Mouse (Mus musculus): ENCODE results near the gene Nol12. TPM values are rescaled to one million over a fixed set of nuclear protein-coding genes. Genes with fewer than 3 reads are reported as not detected.

Gene Nol12
- 61.1 and 61.6 TPM in 2 replicates for polyA plus RNA-seq (2016; fragmentation: Nextera tagmentation; extraction: Ambion mirVana)

GRCm38 (mm10) chr15:78934784-78935320 lies at the start of gene Nol12:
Gene Nol12 (plus strand): TSS chr15:78934933.
- peaks cover 40% of the 10 kb centered on the region for H3K36me3 ChIP-seq
- H3K27me3 ChIP-seq, result no peaks in the 10 kb centered on the region
- peak within 1 kb of the TSS; percentile 91 for H3K27ac ChIP-seq
- H3K4me3 ChIP-seq (replicated peaks), result peak within 1 kb of the TSS; percentile 77
- H3K4me2 ChIP-seq, result peak within 1 kb of the TSS; percentile 79
- no peaks in the 10 kb centered on the region for H3K9me3 ChIP-seq
- peak within 1 kb of the TSS; percentile 66 for H3K9ac ChIP-seq (replicated peaks)
- peaks cover 12% of the 10 kb centered on the region for H3K4me1 ChIP-seq (replicated peaks)
- WGBS, result under 1% methylated on average over 42 of the region's 42 CpGs
- ATAC-seq (ENCODE audit: insufficient number of reproducible peaks, insufficient read depth, low FRiP score, low TSS enrichment, low read depth), result peak; percentile 85

- Histone ChIP-seq H3K36me3 (peaks cover 98% of the 10 kb centered on the region), H3K4me3 (replicated peaks) (no peak overlapping the region), H3K27ac (no peak overlapping the region)
Observed at GRCm38 (mm10) chr15:78889401-78889853, 45.3 kb upstream of the Nol12 start.

GRCm38 (mm10) chr15:78892440-78892839 lies 42.3 kb upstream of the Nol12 start:
- ATAC-seq (ENCODE audit: insufficient number of reproducible peaks, insufficient read depth, low FRiP score, low TSS enrichment, low read depth), result no peak
- Histone ChIP-seq H3K4me3 (replicated peaks) (no peak overlapping the region), H3K27ac (no peak overlapping the region), H3K27me3 (no peaks in the 10 kb centered on the region), H3K9me3 (no peaks in the 10 kb centered on the region), H3K36me3 (peaks cover 76% of the 10 kb centered on the region), H3K4me2 (no peak overlapping the region), H3K9ac (replicated peaks) (no peak overlapping the region), H3K4me1 (replicated peaks) (peaks cover 25% of the 10 kb centered on the region)
- 56% methylated on average over 7 of the region's 7 CpGs for WGBS

More at GRCm38 (mm10) chr15:78889401-78889853, 45.3 kb upstream of the Nol12 start:
- H3K4me2 ChIP-seq, result no peak overlapping the region
- H3K27me3 ChIP-seq, result no peaks in the 10 kb centered on the region
- no peaks in the 10 kb centered on the region for H3K9me3 ChIP-seq
- 36% methylated on average over 13 of the region's 13 CpGs for WGBS
- H3K9ac ChIP-seq (replicated peaks), result no peak overlapping the region; the same call in 1 of the 2 replicates
- H3K4me1 ChIP-seq (replicated peaks), result peaks cover 22% of the 10 kb centered on the region
- ATAC-seq (ENCODE audit: insufficient number of reproducible peaks, insufficient read depth, low FRiP score, low TSS enrichment, low read depth), result no peak

GRCm38 (mm10) chr15:78894726-78895125 lies 40.0 kb upstream of the Nol12 start:
- 74% methylated on average over 13 of the region's 13 CpGs for WGBS
- Histone ChIP-seq H3K4me1 (replicated peaks) (peaks cover 36% of the 10 kb centered on the region), H3K36me3 (peaks cover 53% of the 10 kb centered on the region)

GRCm38 (mm10) chr15:78895741-78896140 lies 39.0 kb upstream of the Nol12 start:
- Histone ChIP-seq H3K4me1 (replicated peaks) (peaks cover 42% of the 10 kb centered on the region), H3K36me3 (peaks cover 43% of the 10 kb centered on the region), H3K27me3 (no peaks in the 10 kb centered on the region), H3K27ac (no peak overlapping the region), H3K9me3 (no peaks in the 10 kb centered on the region), H3K4me2 (no peak overlapping the region), H3K9ac (replicated peaks) (no peak overlapping the region), H3K4me3 (replicated peaks) (no peak overlapping the region)
- WGBS, result 84% methylated on average over 2 of the region's 2 CpGs
- ATAC-seq (ENCODE audit: insufficient number of reproducible peaks, insufficient read depth, low FRiP score, low TSS enrichment, low read depth), result no peak

More at GRCm38 (mm10) chr15:78894726-78895125, 40.0 kb upstream of the Nol12 start:
- H3K4me2 ChIP-seq, result no peak overlapping the region
- ATAC-seq (ENCODE audit: insufficient number of reproducible peaks, insufficient read depth, low FRiP score, low TSS enrichment, low read depth), result no peak
- H3K27ac ChIP-seq, result peak overlapping the region; percentile 2; the same call in 1 of the 2 replicates
- no peaks in the 10 kb centered on the region for H3K9me3 ChIP-seq
- H3K4me3 ChIP-seq (replicated peaks), result no peak overlapping the region
- no peaks in the 10 kb centered on the region for H3K27me3 ChIP-seq
- no peak overlapping the region for H3K9ac ChIP-seq (replicated peaks)

- 85% methylated on average over 3 of the region's 3 CpGs for WGBS
- peaks cover 46% of the 10 kb centered on the region for H3K4me1 ChIP-seq (replicated peaks)
- no peak overlapping the region for H3K27ac ChIP-seq
- no peaks in the 10 kb centered on the region for H3K27me3 ChIP-seq
- ATAC-seq (ENCODE audit: insufficient number of reproducible peaks, insufficient read depth, low FRiP score, low TSS enrichment, low read depth), result no peak
- H3K9ac ChIP-seq (replicated peaks), result no peak overlapping the region
- H3K4me3 ChIP-seq (replicated peaks), result no peak overlapping the region
- H3K9me3 ChIP-seq, result no peaks in the 10 kb centered on the region
- H3K36me3 ChIP-seq, result peaks cover 39% of the 10 kb centered on the region
- H3K4me2 ChIP-seq, result no peak overlapping the region
Observed at GRCm38 (mm10) chr15:78896149-78896548, 38.6 kb upstream of the Nol12 start.

GRCm38 (mm10) chr15:78897488-78897887 lies 37.2 kb upstream of the Nol12 start:
- ATAC-seq (ENCODE audit: insufficient number of reproducible peaks, insufficient read depth, low FRiP score, low TSS enrichment, low read depth), result no peak
- no peak overlapping the region for H3K9ac ChIP-seq (replicated peaks)
- H3K27ac ChIP-seq, result no peak overlapping the region
- H3K4me2 ChIP-seq, result no peak overlapping the region
- H3K27me3 ChIP-seq, result no peaks in the 10 kb centered on the region
- peaks cover 30% of the 10 kb centered on the region for H3K36me3 ChIP-seq
- WGBS, result 86% methylated on average over 4 of the region's 4 CpGs
- H3K4me1 ChIP-seq (replicated peaks), result peaks cover 49% of the 10 kb centered on the region
- no peaks in the 10 kb centered on the region for H3K9me3 ChIP-seq
- no peak overlapping the region for H3K4me3 ChIP-seq (replicated peaks)

- WGBS, result 51% methylated on average over 6 of the region's 6 CpGs
- H3K36me3 ChIP-seq, result peaks cover 30% of the 10 kb centered on the region
- ATAC-seq (ENCODE audit: insufficient number of reproducible peaks, insufficient read depth, low FRiP score, low TSS enrichment, low read depth), result 0 out of 2 replicates have a peak, but pooled peaks have one; percentile 18
- H3K4me2 ChIP-seq, result peak overlapping the region; percentile 92
- no peaks in the 10 kb centered on the region for H3K27me3 ChIP-seq
- peak overlapping the region; percentile 79 for H3K9ac ChIP-seq (replicated peaks)
- H3K27ac ChIP-seq, result peak overlapping the region; percentile 32
- H3K9me3 ChIP-seq, result no peaks in the 10 kb centered on the region
- peaks cover 49% of the 10 kb centered on the region for H3K4me1 ChIP-seq (replicated peaks)
- peak overlapping the region; percentile 78 for H3K4me3 ChIP-seq (replicated peaks)
Observed at GRCm38 (mm10) chr15:78898507-78899001, 36.2 kb upstream of the Nol12 start.

- Histone ChIP-seq H3K27me3 (no peaks in the 10 kb centered on the region), H3K9me3 (no peaks in the 10 kb centered on the region), H3K36me3 (peaks cover 30% of the 10 kb centered on the region), H3K27ac (peak within 1 kb of the TSS; percentile 84), H3K4me2 (peak within 1 kb of the TSS; percentile 92), H3K4me1 (replicated peaks) (peaks cover 41% of the 10 kb centered on the region), H3K4me3 (replicated peaks) (peak within 1 kb of the TSS; percentile 78), H3K9ac (replicated peaks) (peak within 1 kb of the TSS; percentile 79)
- WGBS, result 3% methylated on average over 19 of the region's 20 CpGs
- ATAC-seq (ENCODE audit: insufficient number of reproducible peaks, insufficient read depth, low FRiP score, low TSS enrichment, low read depth), result no peak
Observed at GRCm38 (mm10) chr15:78899409-78899739, 35.4 kb upstream of the Nol12 start, which contains the start of gene Gm49510. Gene Gm49510 (plus strand): TSS chr15:78899667.

GRCm38 (mm10) chr15:78899740-78900584 lies 34.8 kb upstream of the Nol12 start, which contains the start of gene Sh3bp1:
Gene Sh3bp1 (plus strand): TSS chr15:78899768.
- under 1% methylated on average over 45 of the region's 47 CpGs for WGBS
- H3K27ac ChIP-seq, result peak within 1 kb of the TSS; percentile 84
- no peak for ATAC-seq (ENCODE audit: insufficient number of reproducible peaks, insufficient read depth, low FRiP score, low TSS enrichment, low read depth)
- no peaks in the 10 kb centered on the region for H3K9me3 ChIP-seq
- peak within 1 kb of the TSS; percentile 92 for H3K4me2 ChIP-seq
- H3K9ac ChIP-seq (replicated peaks), result peak within 1 kb of the TSS; percentile 79
- peak within 1 kb of the TSS; percentile 78 for H3K4me3 ChIP-seq (replicated peaks)
- H3K27me3 ChIP-seq, result no peaks in the 10 kb centered on the region
- H3K4me1 ChIP-seq (replicated peaks), result peaks cover 41% of the 10 kb centered on the region
- peaks cover 30% of the 10 kb centered on the region for H3K36me3 ChIP-seq

Data from limb, embryonic 12.5 days (tissue).